Mouse (Mus musculus): ENCODE measurements around the gene Spred2.

Spred2 gene

GRCm38 (mm10) chr11:19925149-19925975, 1.2 kb downstream of the Spred2 start:
- DNase-seq (ENCODE audit: low read depth, low spot score) = peak; percentile 86

GRCm38 (mm10) chr11:19925976-19926842, 2.0 kb downstream of the Spred2 start:
- DNase-seq (ENCODE audit: low read depth, low spot score) = no peak

- DNase-seq (ENCODE audit: low read depth, low spot score) = no peak
Measured at GRCm38 (mm10) chr11:19926843-19927120, 2.6 kb downstream of the Spred2 start.

- no peak for DNase-seq (ENCODE audit: low read depth, low spot score)
Measured at GRCm38 (mm10) chr11:19928633-19929032, 4.5 kb downstream of the Spred2 start.

DNA sequence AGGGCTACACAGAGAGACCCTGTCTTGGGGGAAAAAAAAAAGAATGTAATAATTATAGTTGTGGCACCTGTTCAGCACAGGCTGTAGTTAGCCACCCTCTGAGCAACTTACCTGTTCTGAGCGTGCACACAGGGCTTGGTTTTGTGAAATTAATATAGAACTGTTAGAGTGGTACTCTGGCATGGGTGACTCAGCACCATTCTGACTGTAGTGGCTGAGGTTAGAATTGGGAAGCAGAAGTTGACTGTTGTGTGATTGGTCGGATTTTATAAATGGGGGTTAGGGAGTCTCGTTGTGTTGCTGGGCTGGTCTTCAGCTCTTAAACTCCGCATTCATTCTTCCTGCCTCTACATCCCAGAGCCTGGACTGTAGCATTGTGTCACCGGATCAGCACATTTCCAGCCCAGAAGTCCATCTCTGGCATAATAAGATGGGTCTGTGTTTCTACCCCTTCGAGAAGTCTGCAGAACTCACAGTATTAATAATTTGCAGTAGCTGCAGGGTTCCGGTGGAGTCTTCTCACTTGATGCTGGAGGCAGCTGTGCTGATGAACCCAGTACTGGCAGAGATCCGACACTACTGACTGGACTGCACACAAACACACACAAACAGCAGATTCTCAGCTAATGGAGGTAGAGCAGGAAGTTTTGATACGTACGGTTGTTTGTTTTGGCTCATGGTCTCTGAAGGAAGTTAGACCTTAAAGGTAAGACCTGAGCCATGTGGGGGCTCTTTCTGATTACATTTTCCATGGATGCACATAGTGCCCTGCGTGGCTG, 5.1 kb downstream of the Spred2 start:
- no peak for DNase-seq (ENCODE audit: low read depth, low spot score)

DNA sequence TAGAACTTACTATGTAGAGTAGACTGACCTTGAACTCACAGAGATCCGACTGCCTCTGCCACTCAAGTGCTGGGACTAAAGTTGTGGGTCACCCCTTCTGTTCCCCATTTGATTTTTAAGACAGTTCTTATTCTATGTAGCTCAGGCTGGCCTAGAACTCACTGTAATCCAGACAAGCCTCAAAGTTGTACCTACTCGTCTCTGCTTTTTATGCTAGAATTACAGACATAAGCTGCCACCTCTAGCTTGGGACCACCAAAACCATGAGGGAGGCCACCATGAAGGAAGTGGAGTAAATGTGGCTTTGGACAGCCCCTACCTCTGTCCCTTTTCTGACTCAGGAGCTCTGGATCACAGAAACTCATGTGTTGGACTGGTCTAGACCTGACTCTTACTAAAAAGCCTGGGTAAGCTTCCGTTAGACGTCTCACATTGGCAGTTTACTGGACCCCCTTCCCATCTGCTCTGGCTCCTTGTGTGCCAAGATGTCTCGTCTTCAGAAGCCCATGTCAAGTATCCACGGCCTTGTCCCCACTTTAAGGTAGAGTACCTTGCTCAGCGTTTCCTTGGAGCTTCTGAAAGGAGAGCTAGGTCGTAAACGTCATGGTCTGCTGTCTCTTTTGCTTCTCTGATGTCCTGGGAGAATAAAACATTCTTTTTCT, 7.5 kb downstream of the Spred2 start:
- DNase-seq (ENCODE audit: low read depth, low spot score) = no peak

- DNase-seq (ENCODE audit: low read depth, low spot score) = no peak
Measured at GRCm38 (mm10) chr11:19932983-19933511, 8.9 kb downstream of the Spred2 start.

GRCm38 (mm10) chr11:19935524-19936354, 11.6 kb downstream of the Spred2 start:
- DNase-seq (ENCODE audit: low read depth, low spot score) = no peak

- no peak for DNase-seq (ENCODE audit: low read depth, low spot score)
Measured at GRCm38 (mm10) chr11:19938456-19939004, 14.4 kb downstream of the Spred2 start.

- DNase-seq (ENCODE audit: low read depth, low spot score) = no peak
Measured at GRCm38 (mm10) chr11:19939305-19939730, 15.1 kb downstream of the Spred2 start.

DNA sequence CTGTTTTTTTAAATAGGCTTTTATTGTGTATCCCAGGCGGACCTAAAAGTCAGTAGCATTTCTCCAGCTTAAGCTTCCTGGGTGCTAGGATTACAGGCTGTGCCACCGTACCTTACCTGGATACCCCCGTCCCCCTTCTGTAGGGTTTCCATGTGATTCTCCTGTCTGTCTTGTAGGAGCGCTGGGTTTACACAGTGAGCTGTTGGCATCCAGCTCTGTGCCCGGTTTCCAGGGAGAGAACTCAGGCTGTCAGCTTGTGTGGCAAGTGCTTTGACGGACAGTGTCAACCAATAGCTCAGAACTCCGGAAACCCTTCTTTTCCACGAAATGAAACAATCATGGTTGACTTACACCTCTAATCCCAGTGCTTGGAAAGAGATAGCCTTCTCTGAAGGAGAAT, 15.7 kb downstream of the Spred2 start:
- no peak for DNase-seq (ENCODE audit: low read depth, low spot score)

- DNase-seq (ENCODE audit: low read depth, low spot score) = no peak
Measured at GRCm38 (mm10) chr11:19941156-19941777, 17.1 kb downstream of the Spred2 start.

DNA sequence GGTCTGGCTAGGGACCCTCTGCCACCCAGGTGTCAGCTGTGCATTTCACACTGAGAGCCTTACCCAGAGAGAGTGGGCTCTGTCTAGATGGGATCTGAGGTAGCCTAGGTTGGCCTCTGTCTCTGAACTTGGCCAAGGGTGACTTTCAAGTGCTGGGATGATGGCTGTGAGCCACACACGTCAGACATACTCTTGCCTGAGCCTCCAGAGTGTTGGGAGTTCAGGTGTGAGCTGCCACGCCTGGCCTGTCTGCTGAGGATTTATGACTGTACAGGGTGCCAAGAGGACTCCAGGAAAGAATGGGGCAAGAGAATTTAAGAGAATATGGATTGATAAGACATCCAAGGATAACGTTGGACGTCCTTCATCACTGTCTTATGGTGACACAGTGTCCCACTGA, 17.8 kb downstream of the Spred2 start:
- DNase-seq (ENCODE audit: low read depth, low spot score) = no peak

GRCm38 (mm10) chr11:19943753-19944152, 19.6 kb downstream of the Spred2 start:
- no peak for DNase-seq (ENCODE audit: low read depth, low spot score)

DNA sequence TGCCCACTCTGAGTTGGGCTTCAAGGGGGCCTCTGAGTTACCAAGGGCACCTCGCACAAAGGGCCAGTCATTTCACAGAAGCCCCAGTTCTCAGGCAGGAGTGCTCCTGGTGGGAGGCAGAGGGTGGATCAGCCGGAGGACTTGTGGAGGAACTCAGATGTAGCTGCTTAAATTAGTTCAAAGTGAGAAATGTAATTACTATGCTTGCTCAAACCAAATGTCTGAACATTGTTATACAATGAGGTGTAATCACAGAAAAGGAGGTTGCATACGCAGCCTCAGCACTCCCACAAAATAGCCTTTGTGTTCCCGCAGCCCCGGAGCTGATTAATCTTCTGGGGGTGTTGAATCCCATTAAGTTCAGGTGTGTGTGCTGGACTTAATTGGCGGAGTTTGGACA, 20.5 kb downstream of the Spred2 start:
- no peak for DNase-seq (ENCODE audit: low read depth, low spot score)

DNA sequence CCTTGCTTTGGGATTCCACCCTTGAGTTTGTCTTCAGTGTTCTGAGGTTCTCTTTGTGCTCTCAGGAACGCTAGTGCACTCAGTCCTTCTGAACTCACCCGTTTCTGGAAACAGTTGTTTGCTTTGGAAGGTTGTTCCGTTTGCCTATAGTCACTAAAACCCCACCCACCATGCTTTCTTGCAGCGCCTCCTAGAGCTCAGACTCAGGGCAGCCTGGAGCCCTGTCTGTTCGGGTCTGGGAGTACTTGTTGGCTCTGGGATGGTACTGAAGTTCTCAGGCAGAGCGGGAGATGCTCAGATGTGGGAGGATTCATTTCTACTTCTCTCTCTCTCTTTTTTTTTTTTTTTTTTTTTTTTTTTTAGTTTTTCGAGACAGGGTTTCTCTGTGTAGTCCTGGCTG, 22.5 kb downstream of the Spred2 start:
- no peak for DNase-seq (ENCODE audit: low read depth, low spot score)

- no peak for DNase-seq (ENCODE audit: low read depth, low spot score)
Measured at GRCm38 (mm10) chr11:19947626-19948135, 23.5 kb downstream of the Spred2 start.

GRCm38 (mm10) chr11:19949725-19950124, 25.6 kb downstream of the Spred2 start:
- DNase-seq (ENCODE audit: low read depth, low spot score) = peak; percentile 11

GRCm38 (mm10) chr11:19950169-19950568, 26.0 kb downstream of the Spred2 start:
- no peak for DNase-seq (ENCODE audit: low read depth, low spot score)

Measured in CD4-positive helper T cell, adult 2 months (primary cell).